Mouse (Mus musculus) lung, postnatal 0 days (tissue): ENCODE data around the gene Yjefn3. TPM values are rescaled to one million over a fixed set of nuclear protein-coding genes. Genes with fewer than 3 reads are reported as not detected.
A peak's percentile ranks its signal among the peaks of the same experiment; 100 is the strongest.

ENCODE experiments used
- ATAC-seq: fragments of 200-750 bp; cut with Nextera tagmentation; 2 replicates; pipeline ENCODE4 v1.8.0; 2017; ENCODE audit warnings: moderate library complexity
- DNase-seq: peaks from one replicate; pipeline ENCODE4 v3.0.0-alpha.2; 2016; ENCODE audit warnings: low spot score
- H3K27ac ChIP-seq: fragments of 300-500 bp; sonication (generic); 2 replicates; pipeline ENCODE4 v1.5.1; 2014; ENCODE audit warnings: antibody characterized with exemption, mild to moderate bottlenecking, low read length, mixed read lengths
- H3K27me3 ChIP-seq: fragments of 300-500 bp; sonication (generic); replicated peaks from 2 replicates; pipeline ENCODE4 v1.6.1; 2014; ENCODE audit warnings: low read length, mixed read lengths; ENCODE audit not compliant: insufficient read depth
- H3K36me3 ChIP-seq: fragments of 300-500 bp; sonication (generic); 2 replicates; pipeline ENCODE4 v1.6.1; 2014; ENCODE audit warnings: low read length, mixed read lengths; ENCODE audit not compliant: insufficient read depth
- H3K4me1 ChIP-seq: fragments of 300-500 bp; sonication (generic); 2 replicates; pipeline ENCODE4 v1.6.1; 2014; ENCODE audit warnings: antibody characterized with exemption, low read depth, low read length, mixed read lengths; ENCODE audit not compliant: insufficient read depth
- H3K4me2 ChIP-seq: fragments of 300-500 bp; sonication (generic); replicated peaks from 2 replicates; pipeline ENCODE4 v1.6.1; 2014; ENCODE audit warnings: low read depth, mild to moderate bottlenecking, low read length, moderate library complexity, mixed read lengths
- H3K4me3 ChIP-seq: fragments of 300-500 bp; sonication (generic); 2 replicates; pipeline ENCODE4 v1.5.1; 2014; ENCODE audit warnings: low read depth, low read length
- H3K9ac ChIP-seq: fragments of 300-500 bp; sonication (generic); replicated peaks from 2 replicates; pipeline ENCODE4 v1.6.1; 2014; ENCODE audit warnings: low read depth, mild to moderate bottlenecking
- H3K9me3 ChIP-seq: fragments of 300-500 bp; sonication (generic); 2 replicates; pipeline ENCODE4 v1.6.1; 2016; ENCODE audit warnings: low read length, mixed read lengths
- CTCF ChIP-seq: IDR thresholded peaks from 2 replicates; pipeline ENCODE4 v1.5.1; 2016; ENCODE audit warnings: antibody characterized with exemption, mild to moderate bottlenecking
- EP300 ChIP-seq: IDR thresholded peaks from 2 replicates; pipeline ENCODE4 v1.6.1; 2016; ENCODE audit warnings: antibody characterized with exemption, mild to moderate bottlenecking, control low read depth
- WGBS: fragments of 180-500 bp; shearing (Covaris S2); extraction: QIAGEN DNeasy Blood & Tissue Kit; methylation state at CpG from one replicate; pipeline ENCODE4 v1.1.7; 2014; 5-methylcytosine and 5-hydroxymethylcytosine counted together
- polyA plus RNA-seq: library from polyadenylated mRNA; unstranded; fragments of >200 nt; fragmentation: Nextera tagmentation; extraction: Ambion mirVana; gene quantifications from 2 replicates; pipeline ENCODE4 v1.2.1, GENCODE M21; 2015

Yjefn3 gene
- polyA plus RNA-seq, 1 experiment from 2014 or later: 2.1 TPM

DNA sequence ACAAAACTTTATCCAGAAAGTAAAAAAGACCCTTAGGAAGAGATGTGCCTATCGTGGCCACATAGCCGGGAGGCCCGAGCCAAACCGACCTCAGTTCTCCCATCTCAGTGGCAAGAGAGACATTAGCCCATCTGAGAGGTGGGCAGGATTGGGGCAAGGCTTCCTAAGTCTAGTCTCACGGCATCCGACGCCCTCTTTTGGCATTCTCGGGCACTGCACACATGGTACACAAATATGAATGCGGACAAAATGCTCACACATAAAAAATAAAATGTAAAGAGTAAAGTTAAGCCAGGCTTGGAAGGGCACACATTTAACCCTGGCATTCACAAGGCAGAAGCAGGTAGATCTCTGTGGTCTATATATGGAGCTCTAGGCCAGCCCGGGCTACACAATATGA, 48.6 kb downstream of the Yjefn3 start:
- H3K9ac ChIP-seq: no peak overlapping the region
- H3K4me2 ChIP-seq: no peak overlapping the region
- H3K4me1 ChIP-seq: no peaks in the 10 kb centered on the region
- H3K4me3 ChIP-seq: no peak overlapping the region
- 86% methylated on average over 10 of the region's 10 CpGs for WGBS
- ATAC-seq (no peak), DNase-seq (no peak)
- H3K27me3 ChIP-seq: no peaks in the 10 kb centered on the region
- TF ChIP-seq CTCF (no peak), EP300 (no peak)
- no peak overlapping the region for H3K27ac ChIP-seq
- no peaks in the 10 kb centered on the region for H3K9me3 ChIP-seq
- H3K36me3 ChIP-seq: no peaks in the 10 kb centered on the region

DNA sequence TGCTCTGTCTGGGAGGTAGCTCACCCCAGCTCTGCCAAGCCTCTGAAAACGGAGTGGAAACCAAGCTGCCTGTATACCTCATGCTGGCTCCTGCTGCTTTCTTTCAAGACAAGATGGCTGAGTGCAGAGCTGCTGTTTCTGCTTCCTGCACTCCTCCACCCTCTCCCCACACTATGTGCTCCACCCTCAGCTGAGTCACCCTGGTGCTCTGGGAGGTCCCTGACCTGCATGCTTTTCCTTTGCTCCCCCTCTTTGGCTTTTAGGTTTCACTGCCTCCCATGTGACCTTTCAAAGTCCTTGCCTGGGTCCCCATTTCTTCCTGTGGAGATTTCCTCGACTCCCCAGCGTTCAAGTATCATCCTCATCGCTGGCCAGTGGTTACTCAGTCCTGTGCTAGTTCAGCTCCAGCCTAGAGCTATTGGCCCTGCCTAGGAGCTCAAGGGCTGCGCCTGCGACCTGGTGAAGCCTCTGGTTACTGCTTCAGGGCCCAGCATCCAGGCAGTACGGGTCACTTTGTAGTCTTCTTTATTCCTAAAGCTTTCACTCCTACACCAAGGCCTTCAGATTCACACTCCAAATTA, 51.5 kb downstream of the Yjefn3 start:
- H3K4me1 ChIP-seq: no peaks in the 10 kb centered on the region
- H3K27ac ChIP-seq: peak overlapping the region; percentile 52
- ATAC-seq (no peak), DNase-seq (peak; percentile 32)
- TF ChIP-seq CTCF: no peak
- H3K9me3 ChIP-seq: no peaks in the 10 kb centered on the region
- H3K36me3 ChIP-seq: no peaks in the 10 kb centered on the region
- no peak overlapping the region for H3K9ac ChIP-seq
- H3K4me3 ChIP-seq: no peak overlapping the region
- no peaks in the 10 kb centered on the region for H3K27me3 ChIP-seq
- 61% methylated on average over 7 of the region's 7 CpGs for WGBS
- no peak overlapping the region for H3K4me2 ChIP-seq

GRCm38 (mm10) chr8:69849899-69850298, 52.6 kb downstream of the Yjefn3 start:
- H3K4me3 ChIP-seq: no peak overlapping the region
- H3K9ac ChIP-seq: no peak overlapping the region
- peak; percentile 63 for TF ChIP-seq CTCF
- no peak for TF ChIP-seq EP300
- no peak overlapping the region for H3K4me2 ChIP-seq
- H3K36me3 ChIP-seq: no peaks in the 10 kb centered on the region
- no peaks in the 10 kb centered on the region for H3K9me3 ChIP-seq
- ATAC-seq (no peak), DNase-seq (no peak)
- H3K27me3 ChIP-seq: no peaks in the 10 kb centered on the region
- no peaks in the 10 kb centered on the region for H3K4me1 ChIP-seq
- H3K27ac ChIP-seq: no peak overlapping the region
- WGBS: 46% methylated on average over 3 of the region's 3 CpGs

GRCm38 (mm10) chr8:69848951-69849350, 53.6 kb downstream of the Yjefn3 start:
- H3K4me2 ChIP-seq: no peak overlapping the region
- no peaks in the 10 kb centered on the region for H3K4me1 ChIP-seq
- no peak overlapping the region for H3K9ac ChIP-seq
- ATAC-seq: peak; percentile 97
- peak; percentile 95 for DNase-seq
- no peaks in the 10 kb centered on the region for H3K27me3 ChIP-seq
- TF ChIP-seq EP300: peak; percentile 98
- no peak for TF ChIP-seq CTCF
- H3K27ac ChIP-seq: peak overlapping the region; percentile 85
- 54% methylated on average over 8 of the region's 8 CpGs for WGBS
- H3K4me3 ChIP-seq: no peak overlapping the region
- H3K9me3 ChIP-seq: no peaks in the 10 kb centered on the region
- H3K36me3 ChIP-seq: no peaks in the 10 kb centered on the region

- WGBS: 52% methylated on average over 3 of the region's 3 CpGs
- H3K9ac ChIP-seq: no peak overlapping the region
These were observed 55.1 kb downstream of the Yjefn3 start for GRCm38 (mm10) chr8:69847167-69848065.

More at GRCm38 (mm10) chr8:69847167-69848065, 55.1 kb downstream of the Yjefn3 start:
- Histone ChIP-seq H3K36me3 (no peaks in the 10 kb centered on the region), H3K9me3 (no peaks in the 10 kb centered on the region), H3K27me3 (no peaks in the 10 kb centered on the region), H3K4me2 (no peak overlapping the region), H3K4me1 (no peaks in the 10 kb centered on the region), H3K27ac (peak overlapping the region; percentile 85), H3K4me3 (no peak overlapping the region)
- peak; percentile 54 for DNase-seq
- peak; percentile 97 for TF ChIP-seq EP300
- no peak for TF ChIP-seq CTCF
- ATAC-seq: peak; percentile 68

Other genes with a start within 250 kb of the Yjefn3 start
- gene Zfp964, start 248.2 kb downstream of the Yjefn3 start, polyA plus RNA-seq: 0.95 and 1.1 TPM in 2 replicates
- gene Zfp869, start 192.0 kb downstream of the Yjefn3 start, polyA plus RNA-seq: 14.6 and 16.8 TPM in 2 replicates
- gene Zfp963, start 152.7 kb downstream of the Yjefn3 start, polyA plus RNA-seq: 6.6 and 7.1 TPM in 2 replicates
- gene Gm20422, start 127.8 kb downstream of the Yjefn3 start, polyA plus RNA-seq: 0.19 and 0.41 TPM in 2 replicates
- gene Atp13a1, start 111.5 kb downstream of the Yjefn3 start, polyA plus RNA-seq: 21.2 and 21.6 TPM in 2 replicates
- 12.8 and 13.2 TPM in 2 replicates for gene Zfp866, start 111.5 kb downstream of the Yjefn3 start, polyA plus RNA-seq
- 8.4 and 8.6 TPM in 2 replicates for gene Gmip, start 94.0 kb downstream of the Yjefn3 start, polyA plus RNA-seq
- 0.52 and 0.56 TPM in 2 replicates for gene Lpar2, start 80.3 kb downstream of the Yjefn3 start, polyA plus RNA-seq
- gene Pbx4, start 70.2 kb downstream of the Yjefn3 start, polyA plus RNA-seq: 15.9 and 17.0 TPM in 2 replicates
- 0.17 and 0.36 TPM in 2 replicates for gene Cilp2, start 15.0 kb downstream of the Yjefn3 start, polyA plus RNA-seq
- gene Tssk6, start 528 bp downstream of the Yjefn3 start, polyA plus RNA-seq: 1.9 and 2.3 TPM in 2 replicates
- gene Ndufa13, start 154 bp downstream of the Yjefn3 start, polyA plus RNA-seq: 165 and 177 TPM in 2 replicates
- 40.9 and 41.8 TPM in 2 replicates for gene Gatad2a, start 93.7 kb upstream of the Yjefn3 start, polyA plus RNA-seq
- 37.1 and 37.2 TPM in 2 replicates for gene Mau2, start 140.0 kb upstream of the Yjefn3 start, polyA plus RNA-seq
- gene Sugp1, start 140.1 kb upstream of the Yjefn3 start, polyA plus RNA-seq: 25.4 and 27.3 TPM in 2 replicates
- gene Tm6sf2, start 170.2 kb upstream of the Yjefn3 start, polyA plus RNA-seq: 3.8 and 4.2 TPM in 2 replicates
- gene Hapln4, start 180.7 kb upstream of the Yjefn3 start, polyA plus RNA-seq: not detected in 2 replicates
- 0.05 and 0.06 TPM in 2 replicates for gene Ncan, start 218.2 kb upstream of the Yjefn3 start, polyA plus RNA-seq
- gene Nr2c2ap, start 228.6 kb upstream of the Yjefn3 start, polyA plus RNA-seq: 27.8 and 32.0 TPM in 2 replicates
- gene Rfxank, start 236.4 kb upstream of the Yjefn3 start, polyA plus RNA-seq: 11.9 and 12.7 TPM in 2 replicates
- 33.4 and 34.2 TPM in 2 replicates for gene Borcs8, start 236.8 kb upstream of the Yjefn3 start, polyA plus RNA-seq
- 0.11 and 0.29 TPM in 2 replicates for gene Mef2b, start 237.0 kb upstream of the Yjefn3 start, polyA plus RNA-seq